Mouse (Mus musculus) T-cell, adult 2 months (primary cell): Measurements from ENCODE around the gene Mrgprb3.

Experiments
- DNase-seq: peaks from one replicate; pipeline ENCODE4 v3.0.0; 2022; ENCODE audit warnings: low spot score

The Mrgprb3 gene

GRCm38 (mm10) chr7:48643711-48644110 is at the start of gene Mrgprb3:
Gene Mrgprb3, minus strand, starts transcription at chr7:48643811.
- DNase-seq = no peak
